Mouse (Mus musculus) heart, embryonic 11.5 days (tissue): Measurements from ENCODE around the gene Trpc6. TPM values are rescaled to one million over a fixed set of nuclear protein-coding genes. Genes with fewer than 3 reads are reported as not detected.

Experiments
- ATAC-seq: fragments of 200-750 bp; cut with Nextera tagmentation; replicated peaks from 2 replicates; pipeline ENCODE4 v1.8.0; 2017; ENCODE audit warnings: moderate library complexity; ENCODE audit not compliant: insufficient number of reproducible peaks, low FRiP score, low TSS enrichment
- H3K27ac ChIP-seq: fragments of 300-500 bp; sonication (generic); 2 replicates; pipeline ENCODE4 v1.5.1; 2014; ENCODE audit warnings: mild to moderate bottlenecking, low read depth, low read length
- H3K27me3 ChIP-seq: fragments of 300-500 bp; sonication (generic); 2 replicates; pipeline ENCODE4 v1.6.1; 2014; ENCODE audit warnings: mild to moderate bottlenecking, low read length, mixed read lengths; ENCODE audit not compliant: control insufficient read depth, insufficient read depth
- H3K36me3 ChIP-seq: fragments of 300-500 bp; sonication (generic); 2 replicates; pipeline ENCODE4 v1.6.1; 2014; ENCODE audit warnings: mild to moderate bottlenecking, low read length, moderate library complexity, mixed read lengths; ENCODE audit not compliant: control insufficient read depth, insufficient read depth
- H3K4me1 ChIP-seq: fragments of 300-500 bp; sonication (generic); 2 replicates; pipeline ENCODE4 v1.6.1; 2014; ENCODE audit warnings: low read length; ENCODE audit not compliant: control insufficient read depth, insufficient read depth
- H3K4me2 ChIP-seq: fragments of 300-500 bp; sonication (generic); 2 replicates; pipeline ENCODE4 v1.6.1; 2014; ENCODE audit warnings: mild to moderate bottlenecking, moderate library complexity
- H3K4me3 ChIP-seq: fragments of 300-500 bp; sonication (generic); 2 replicates; pipeline ENCODE4 v1.5.1; 2014; ENCODE audit warnings: low read depth, low read length
- H3K9ac ChIP-seq: fragments of 300-500 bp; sonication (generic); 2 replicates; pipeline ENCODE4 v1.6.1; 2014; ENCODE audit warnings: mild to moderate bottlenecking, low read depth, low read length, moderate library complexity
- H3K9me3 ChIP-seq: fragments of 300-500 bp; sonication (generic); replicated peaks from 2 replicates; pipeline ENCODE4 v1.6.1; 2016; ENCODE audit warnings: low read length; ENCODE audit not compliant: control insufficient read depth
- WGBS: fragments of 180-500 bp; shearing (Covaris S2); extraction: QIAGEN DNeasy Blood & Tissue Kit; methylation state at CpG from one replicate; pipeline ENCODE4 v1.1.7; 2014; ENCODE audit not compliant: insufficient replicate concordance; 5-methylcytosine and 5-hydroxymethylcytosine counted together
- polyA plus RNA-seq: library from polyadenylated mRNA; unstranded; fragments of >200 nt; fragmentation: Nextera tagmentation; extraction: Ambion mirVana; gene quantifications from 2 replicates; pipeline ENCODE4 v1.2.1, GENCODE M21; 2014

Gene Trpc6
- polyA plus RNA-seq, 1 experiment from 2014 or later, result 1.5 TPM

DNA sequence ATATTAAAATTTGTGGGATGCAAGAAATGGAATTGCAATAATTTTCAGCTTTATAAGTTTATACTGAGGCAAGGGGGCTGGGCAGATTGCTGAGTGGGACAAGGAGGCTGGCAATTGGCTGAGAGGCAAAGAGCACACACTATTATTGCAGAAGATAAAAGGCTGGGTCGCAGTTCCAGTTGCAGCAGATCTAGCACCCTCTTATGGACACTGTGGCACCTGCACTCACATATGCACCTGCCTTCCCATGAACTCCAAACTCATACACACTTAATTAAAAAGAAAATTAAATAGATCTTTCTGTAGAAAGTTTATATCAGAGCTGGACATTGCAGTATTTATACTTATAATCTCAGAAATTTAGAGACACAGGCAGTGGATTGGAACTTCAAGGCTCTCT is 175.1 kb downstream of the Trpc6 start:
- Histone ChIP-seq H3K4me3 (no peak overlapping the region), H3K9ac (no peak overlapping the region), H3K27me3 (no peaks in the 10 kb centered on the region), H3K27ac (no peak overlapping the region), H3K4me2 (no peak overlapping the region), H3K36me3 (no peaks in the 10 kb centered on the region), H3K9me3 (no peaks in the 10 kb centered on the region), H3K4me1 (no peaks in the 10 kb centered on the region)
- 28% methylated on average over 1 of the region's 1 CpGs for WGBS
- no peak for ATAC-seq

DNA sequence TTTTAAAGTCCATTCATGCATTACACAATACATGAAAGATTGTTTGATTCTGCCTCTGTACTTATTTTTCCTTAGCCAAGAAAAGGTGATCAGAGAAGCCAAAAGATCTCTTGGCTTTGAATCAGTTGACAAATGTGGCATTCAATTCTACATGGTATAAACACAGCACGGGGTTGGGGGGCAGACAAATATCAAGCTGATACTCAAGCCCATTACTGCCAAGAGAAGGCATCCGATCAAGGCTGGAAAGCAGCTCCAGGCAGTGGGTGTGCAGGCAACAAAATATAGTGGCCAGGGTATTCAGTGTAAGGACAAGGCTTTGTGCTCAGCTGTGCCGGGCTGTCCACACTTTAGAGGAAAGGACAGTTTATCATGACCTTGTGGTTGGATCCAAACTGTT is 185.1 kb downstream of the Trpc6 start:
- ATAC-seq, result no peak
- Histone ChIP-seq H3K4me2 (no peak overlapping the region), H3K9me3 (no peaks in the 10 kb centered on the region), H3K4me1 (no peaks in the 10 kb centered on the region), H3K4me3 (no peak overlapping the region), H3K36me3 (no peaks in the 10 kb centered on the region), H3K27ac (no peak overlapping the region), H3K27me3 (no peaks in the 10 kb centered on the region), H3K9ac (no peak overlapping the region)
- 70% methylated on average over 3 of the region's 3 CpGs for WGBS
